Mouse (Mus musculus): ENCODE results near the gene Col17a1. TPM values are rescaled to one million over a fixed set of nuclear protein-coding genes. Genes with fewer than 3 reads are reported as not detected.

Col17a1 gene
- polyA plus RNA-seq, 1 experiment from 2014 or later, result 0.40 TPM

GRCm38 (mm10) chr19:47705080-47705771, 13.3 kb upstream of the Col17a1 start:
- no peak for ATAC-seq (replicated peaks)
- Histone ChIP-seq H3K4me1 (no peaks in the 10 kb centered on the region), H3K9ac (no peak overlapping the region), H3K36me3 (replicated peaks) (no peaks in the 10 kb centered on the region), H3K27ac (no peak overlapping the region), H3K4me3 (no peak overlapping the region), H3K27me3 (replicated peaks) (no peaks in the 10 kb centered on the region), H3K4me2 (no peak overlapping the region), H3K9me3 (no peaks in the 10 kb centered on the region)
- 78% methylated on average over 13 of the region's 13 CpGs for WGBS

DNA sequence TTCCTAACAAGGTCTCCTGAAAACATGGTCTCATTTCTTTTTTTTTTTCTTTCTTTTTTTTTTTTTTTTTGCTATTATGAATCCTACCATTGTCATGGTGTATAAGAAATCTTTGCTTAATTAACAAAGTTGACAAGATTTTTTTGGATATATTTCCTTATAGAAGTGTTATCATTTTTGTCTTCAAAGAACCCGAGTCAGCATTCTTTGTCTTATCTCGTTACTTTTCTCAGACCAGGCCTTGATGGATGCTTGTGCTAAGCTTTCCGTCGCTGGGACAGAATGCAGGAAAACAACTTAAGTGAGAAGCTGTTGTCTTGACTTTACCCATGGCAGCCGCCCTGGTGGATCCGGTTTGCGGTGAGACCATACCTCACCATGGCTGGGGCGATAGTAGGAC, 8.6 kb upstream of the Col17a1 start:
- Histone ChIP-seq H3K27ac (no peak overlapping the region), H3K9me3 (no peaks in the 10 kb centered on the region), H3K36me3 (replicated peaks) (no peaks in the 10 kb centered on the region), H3K27me3 (replicated peaks) (no peaks in the 10 kb centered on the region), H3K4me1 (no peaks in the 10 kb centered on the region), H3K4me2 (no peak overlapping the region), H3K4me3 (no peak overlapping the region), H3K9ac (no peak overlapping the region)
- 74% methylated on average over 8 of the region's 8 CpGs for WGBS
- no peak for ATAC-seq (replicated peaks)

- Histone ChIP-seq H3K9me3 (no peaks in the 10 kb centered on the region), H3K27me3 (replicated peaks) (no peaks in the 10 kb centered on the region), H3K4me2 (no peak overlapping the region), H3K4me1 (no peaks in the 10 kb centered on the region), H3K27ac (no peak overlapping the region), H3K4me3 (no peak overlapping the region), H3K36me3 (replicated peaks) (no peaks in the 10 kb centered on the region), H3K9ac (no peak overlapping the region)
- ATAC-seq (replicated peaks), result no peak
- 80% methylated on average over 9 of the region's 9 CpGs for WGBS
These were observed 7.8 kb upstream of the Col17a1 start for GRCm38 (mm10) chr19:47699743-47700142.

GRCm38 (mm10) chr19:47698266-47698665, 6.4 kb upstream of the Col17a1 start:
- no peak overlapping the region for H3K4me2 ChIP-seq
- no peaks in the 10 kb centered on the region for H3K9me3 ChIP-seq
- no peak overlapping the region for H3K9ac ChIP-seq
- H3K36me3 ChIP-seq (replicated peaks), result no peaks in the 10 kb centered on the region
- no peaks in the 10 kb centered on the region for H3K27me3 ChIP-seq (replicated peaks)
- no peak for ATAC-seq (replicated peaks)
- 90% methylated on average over 9 of the region's 9 CpGs for WGBS
- H3K4me3 ChIP-seq, result no peak overlapping the region
- H3K27ac ChIP-seq, result no peak overlapping the region
- no peaks in the 10 kb centered on the region for H3K4me1 ChIP-seq

GRCm38 (mm10) chr19:47697067-47697466, 5.2 kb upstream of the Col17a1 start:
- Histone ChIP-seq H3K27me3 (replicated peaks) (no peaks in the 10 kb centered on the region), H3K4me3 (no peak overlapping the region), H3K27ac (no peak overlapping the region), H3K9ac (no peak overlapping the region), H3K9me3 (no peaks in the 10 kb centered on the region), H3K36me3 (replicated peaks) (no peaks in the 10 kb centered on the region), H3K4me2 (no peak overlapping the region), H3K4me1 (no peaks in the 10 kb centered on the region)
- WGBS, result 73% methylated on average over 11 of the region's 11 CpGs
- no peak for ATAC-seq (replicated peaks)

GRCm38 (mm10) chr19:47696411-47696810, 4.5 kb upstream of the Col17a1 start:
- no peak overlapping the region for H3K4me3 ChIP-seq
- WGBS, result 92% methylated on average over 8 of the region's 8 CpGs
- H3K9me3 ChIP-seq, result no peaks in the 10 kb centered on the region
- H3K36me3 ChIP-seq (replicated peaks), result no peaks in the 10 kb centered on the region
- no peak overlapping the region for H3K27ac ChIP-seq
- no peak for ATAC-seq (replicated peaks)
- H3K27me3 ChIP-seq (replicated peaks), result no peaks in the 10 kb centered on the region
- no peak overlapping the region for H3K9ac ChIP-seq
- no peak overlapping the region for H3K4me2 ChIP-seq
- no peaks in the 10 kb centered on the region for H3K4me1 ChIP-seq

DNA sequence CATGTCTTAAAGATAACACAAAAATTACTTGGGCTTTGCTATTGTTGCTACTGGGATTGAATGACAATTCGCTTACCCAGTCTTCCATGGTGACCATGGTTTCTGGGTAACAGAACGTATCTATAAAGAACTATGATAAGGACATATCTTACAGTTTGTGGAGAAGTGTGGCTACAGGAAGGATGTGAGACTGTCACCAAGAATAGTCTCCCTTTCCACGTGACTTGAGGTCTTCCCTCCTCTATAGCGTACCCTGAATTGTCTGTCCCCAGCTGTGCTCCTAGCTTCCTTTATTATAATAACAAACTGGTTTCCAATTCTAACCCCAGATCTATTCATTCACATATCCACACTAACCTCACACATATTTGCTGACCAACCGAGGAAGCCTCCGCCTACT, 3.8 kb upstream of the Col17a1 start:
- 93% methylated on average over 6 of the region's 6 CpGs for WGBS
- ATAC-seq (replicated peaks), result no peak
- H3K27me3 ChIP-seq (replicated peaks), result no peaks in the 10 kb centered on the region
- no peak overlapping the region for H3K4me3 ChIP-seq
- no peak overlapping the region for H3K9ac ChIP-seq
- no peaks in the 10 kb centered on the region for H3K36me3 ChIP-seq (replicated peaks)
- H3K4me1 ChIP-seq, result no peaks in the 10 kb centered on the region
- H3K27ac ChIP-seq, result no peak overlapping the region
- no peak overlapping the region for H3K4me2 ChIP-seq
- H3K9me3 ChIP-seq, result no peaks in the 10 kb centered on the region

DNA sequence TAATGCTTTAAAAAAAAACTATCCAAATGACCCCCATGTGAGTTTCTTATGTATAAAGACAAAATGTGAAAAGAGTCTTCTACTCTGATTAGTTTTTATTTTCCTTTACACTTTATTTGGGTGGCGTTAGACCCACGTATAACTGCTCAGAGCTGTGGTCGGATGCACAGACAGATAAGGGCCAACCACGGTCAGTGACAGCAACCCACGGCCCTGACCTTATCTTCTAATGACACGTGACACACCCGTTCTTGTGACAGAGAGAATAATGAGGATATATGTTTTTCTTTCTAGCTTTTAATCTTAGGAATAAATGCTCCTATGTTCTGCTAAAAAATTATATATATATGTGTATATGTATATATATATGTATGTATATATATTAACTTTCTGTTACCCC, 2.3 kb downstream of the Col17a1 start:
- ATAC-seq (replicated peaks), result no peak
- Histone ChIP-seq H3K9me3 (no peaks in the 10 kb centered on the region), H3K9ac (no peak overlapping the region), H3K27ac (no peak overlapping the region), H3K4me3 (no peak overlapping the region), H3K4me1 (no peaks in the 10 kb centered on the region), H3K36me3 (replicated peaks) (no peaks in the 10 kb centered on the region), H3K27me3 (replicated peaks) (no peaks in the 10 kb centered on the region), H3K4me2 (no peak overlapping the region)
- 89% methylated on average over 7 of the region's 7 CpGs for WGBS

GRCm38 (mm10) chr19:47678675-47679074, 13.2 kb downstream of the Col17a1 start:
- no peak overlapping the region for H3K27ac ChIP-seq
- H3K4me1 ChIP-seq, result no peaks in the 10 kb centered on the region
- no peak for ATAC-seq (replicated peaks)
- H3K4me2 ChIP-seq, result no peak overlapping the region
- 55% methylated on average over 12 of the region's 12 CpGs for WGBS
- no peaks in the 10 kb centered on the region for H3K36me3 ChIP-seq (replicated peaks)
- no peaks in the 10 kb centered on the region for H3K27me3 ChIP-seq (replicated peaks)
- no peak overlapping the region for H3K9ac ChIP-seq
- no peaks in the 10 kb centered on the region for H3K9me3 ChIP-seq
- no peak overlapping the region for H3K4me3 ChIP-seq

DNA sequence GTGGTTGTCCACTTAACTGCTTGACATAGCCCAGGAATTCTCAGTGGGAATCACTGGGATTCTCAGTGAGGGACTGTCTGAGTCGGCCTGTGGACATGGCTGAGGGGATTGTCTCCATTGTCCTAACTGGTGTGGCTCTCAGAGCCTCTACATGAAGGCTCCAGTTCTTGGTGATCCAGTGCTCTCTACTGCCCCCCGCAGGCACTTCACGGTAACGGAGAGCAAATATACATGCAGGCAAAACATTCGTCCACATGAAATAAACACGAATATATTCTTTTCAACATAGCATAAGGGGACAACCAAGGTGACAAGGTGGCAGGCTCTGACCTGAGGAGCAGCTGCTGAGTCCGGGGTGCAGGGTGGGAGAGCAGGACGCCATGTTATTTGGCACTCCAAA, 17.5 kb downstream of the Col17a1 start:
- Histone ChIP-seq H3K4me2 (no peak overlapping the region), H3K36me3 (replicated peaks) (no peaks in the 10 kb centered on the region), H3K4me1 (no peaks in the 10 kb centered on the region), H3K27ac (no peak overlapping the region), H3K9ac (no peak overlapping the region), H3K27me3 (replicated peaks) (no peaks in the 10 kb centered on the region), H3K4me3 (no peak overlapping the region), H3K9me3 (no peaks in the 10 kb centered on the region)
- 33% methylated on average over 8 of the region's 8 CpGs for WGBS
- no peak for ATAC-seq (replicated peaks)

GRCm38 (mm10) chr19:47668399-47668798, 23.5 kb downstream of the Col17a1 start:
- Histone ChIP-seq H3K36me3 (replicated peaks) (no peaks in the 10 kb centered on the region), H3K9me3 (no peaks in the 10 kb centered on the region), H3K4me3 (no peak overlapping the region), H3K4me2 (no peak overlapping the region), H3K27me3 (replicated peaks) (no peaks in the 10 kb centered on the region), H3K4me1 (peaks cover 8% of the 10 kb centered on the region), H3K27ac (no peak overlapping the region), H3K9ac (no peak overlapping the region)
- WGBS, result 76% methylated on average over 9 of the region's 9 CpGs
- no peak for ATAC-seq (replicated peaks)

- WGBS, result 56% methylated on average over 8 of the region's 8 CpGs
- H3K4me3 ChIP-seq, result no peak overlapping the region
- H3K36me3 ChIP-seq (replicated peaks), result no peaks in the 10 kb centered on the region
- H3K9ac ChIP-seq, result no peak overlapping the region
- H3K9me3 ChIP-seq, result no peaks in the 10 kb centered on the region
- no peaks in the 10 kb centered on the region for H3K27me3 ChIP-seq (replicated peaks)
- H3K4me2 ChIP-seq, result no peak overlapping the region
- ATAC-seq (replicated peaks), result no peak
- no peak overlapping the region for H3K27ac ChIP-seq
- H3K4me1 ChIP-seq, result peaks cover 8% of the 10 kb centered on the region
These were observed 24.3 kb downstream of the Col17a1 start for GRCm38 (mm10) chr19:47667601-47668000.

- H3K4me1 ChIP-seq, result peaks cover 8% of the 10 kb centered on the region; the same call in 1 of the 2 replicates
- no peak overlapping the region for H3K27ac ChIP-seq
- H3K9me3 ChIP-seq, result no peaks in the 10 kb centered on the region
- H3K4me3 ChIP-seq, result no peak overlapping the region
- WGBS, result 87% methylated on average over 9 of the region's 9 CpGs
- no peak overlapping the region for H3K4me2 ChIP-seq
- no peaks in the 10 kb centered on the region for H3K36me3 ChIP-seq (replicated peaks)
- H3K27me3 ChIP-seq (replicated peaks), result no peaks in the 10 kb centered on the region
- H3K9ac ChIP-seq, result no peak overlapping the region
- no peak for ATAC-seq (replicated peaks)
These were observed 32.0 kb downstream of the Col17a1 start for GRCm38 (mm10) chr19:47659765-47660408.

Measured in midbrain, embryonic 15.5 days (tissue).